Mouse (Mus musculus) lung, embryonic 14.5 days (tissue): ENCODE measurements around the gene Eif5b. TPM values are rescaled to one million over a fixed set of nuclear protein-coding genes. Genes with fewer than 3 reads are reported as not detected.

Experiments used
- ATAC-seq: fragments of 200-750 bp; cut with Nextera tagmentation; 2 replicates; pipeline ENCODE4 v1.8.0; 2017; ENCODE audit warnings: mild to moderate bottlenecking, moderate TSS enrichment, moderate library complexity; ENCODE audit not compliant: insufficient read depth
- DNase-seq: peaks from one replicate; pipeline ENCODE4 v3.0.0-alpha.2; 2015
- H3K27ac ChIP-seq: fragments of 300-500 bp; sonication (generic); 2 replicates; pipeline ENCODE4 v1.5.1; 2014; ENCODE audit warnings: low read depth, mild to moderate bottlenecking, moderate library complexity
- H3K27me3 ChIP-seq: fragments of 300-500 bp; sonication (generic); 2 replicates; pipeline ENCODE4 v1.6.1; 2014; ENCODE audit warnings: low read length, control low read depth; ENCODE audit not compliant: insufficient read depth
- H3K36me3 ChIP-seq: fragments of 300-500 bp; sonication (generic); 2 replicates; pipeline ENCODE4 v1.6.1; 2014; ENCODE audit warnings: control low read depth; ENCODE audit not compliant: insufficient read depth
- H3K4me1 ChIP-seq: fragments of 300-500 bp; sonication (generic); 2 replicates; pipeline ENCODE4 v1.6.1; 2014; ENCODE audit warnings: antibody characterized with exemption, control low read depth; ENCODE audit not compliant: insufficient read depth
- H3K4me2 ChIP-seq: fragments of 300-500 bp; sonication (generic); 2 replicates; pipeline ENCODE4 v1.6.1; 2014; ENCODE audit warnings: mild to moderate bottlenecking
- H3K4me3 ChIP-seq: fragments of 300-500 bp; sonication (generic); 2 replicates; pipeline ENCODE4 v1.5.1; 2014; ENCODE audit warnings: low read depth, low read length
- H3K9ac ChIP-seq: fragments of 300-500 bp; sonication (generic); 2 replicates; pipeline ENCODE4 v1.6.1; 2014
- H3K9me3 ChIP-seq: fragments of 300-500 bp; sonication (generic); 2 replicates; pipeline ENCODE4 v1.6.1; 2016; ENCODE audit warnings: low read depth, low read length, control low read depth
- CTCF ChIP-seq: IDR thresholded peaks from 2 replicates; pipeline ENCODE4 v1.5.1; 2016; ENCODE audit warnings: antibody characterized with exemption, low read depth
- WGBS: fragments of 180-500 bp; shearing (Covaris S2); extraction: QIAGEN DNeasy Blood & Tissue Kit; methylation state at CpG from one replicate; pipeline ENCODE4 v1.1.7; 2014; 5-methylcytosine and 5-hydroxymethylcytosine counted together
- polyA plus RNA-seq: library from polyadenylated mRNA; unstranded; fragments of >200 nt; fragmentation: Nextera tagmentation; extraction: Ambion mirVana; gene quantifications from 2 replicates; pipeline ENCODE4 v1.2.1, GENCODE M21; 2014

The Eif5b gene
- polyA plus RNA-seq, 1 experiment from 2014 or later, result 25.8 TPM

GRCm38 (mm10) chr1:37987856-37988255 is 10.0 kb upstream of the Eif5b start:
- TF ChIP-seq CTCF, result no peak
- Histone ChIP-seq H3K4me2 (no peak overlapping the region), H3K36me3 (peaks cover 70% of the 10 kb centered on the region), H3K4me3 (no peak overlapping the region), H3K27ac (no peak overlapping the region), H3K9ac (no peak overlapping the region), H3K9me3 (no peaks in the 10 kb centered on the region), H3K4me1 (no peaks in the 10 kb centered on the region), H3K27me3 (no peaks in the 10 kb centered on the region)
- DNase-seq, result no peak
- no peak for ATAC-seq
- 66% methylated on average over 5 of the region's 5 CpGs for WGBS

- no peak for ATAC-seq
- WGBS, result 43% methylated on average over 3 of the region's 3 CpGs
- Histone ChIP-seq H3K9ac (peak overlapping the region; percentile 92), H3K4me1 (peaks cover 5% of the 10 kb centered on the region), H3K27me3 (no peaks in the 10 kb centered on the region), H3K27ac (peak overlapping the region; percentile 91; the same call in 1 of the 2 replicates), H3K4me2 (peak overlapping the region; percentile 94), H3K9me3 (no peaks in the 10 kb centered on the region), H3K36me3 (peaks cover 41% of the 10 kb centered on the region), H3K4me3 (peak overlapping the region; percentile 94)
- no peak for DNase-seq
- TF ChIP-seq CTCF, result no peak
Measured at GRCm38 (mm10) chr1:37996226-37996625, 1.6 kb upstream of the Eif5b start.

GRCm38 (mm10) chr1:37996877-37997484 is 829 bp upstream of the Eif5b start:
- Histone ChIP-seq H3K4me3 (peak overlapping the region; percentile 94), H3K4me2 (peak overlapping the region; percentile 94), H3K27me3 (no peaks in the 10 kb centered on the region), H3K4me1 (peaks cover 5% of the 10 kb centered on the region), H3K36me3 (peaks cover 33% of the 10 kb centered on the region), H3K9ac (peak overlapping the region; percentile 92), H3K9me3 (no peaks in the 10 kb centered on the region), H3K27ac (peak overlapping the region; percentile 92)
- ATAC-seq (peak; percentile 95), DNase-seq (peak; percentile 100)
- WGBS, result under 1% methylated on average over 42 of the region's 42 CpGs
- no peak for TF ChIP-seq CTCF

- Histone ChIP-seq H3K4me3 (peak overlapping the region; percentile 94), H3K4me2 (peak overlapping the region; percentile 94), H3K27me3 (no peaks in the 10 kb centered on the region), H3K9ac (peak overlapping the region; percentile 92), H3K4me1 (peaks cover 5% of the 10 kb centered on the region), H3K9me3 (no peaks in the 10 kb centered on the region), H3K36me3 (peaks cover 19% of the 10 kb centered on the region), H3K27ac (peak overlapping the region; percentile 92)
- no peak for TF ChIP-seq CTCF
- DNase-seq, result peak; percentile 30
- 3% methylated on average over 44 of the region's 47 CpGs for WGBS
- peak; percentile 39 for ATAC-seq
Measured at GRCm38 (mm10) chr1:37998371-37999199, 775 bp downstream of the Eif5b start.

- ATAC-seq (no peak), DNase-seq (no peak)
- H3K27ac ChIP-seq, result no peak overlapping the region
- H3K4me1 ChIP-seq, result peaks cover 5% of the 10 kb centered on the region
- peak overlapping the region; percentile 94 for H3K4me3 ChIP-seq
- peaks cover 10% of the 10 kb centered on the region for H3K36me3 ChIP-seq
- H3K4me2 ChIP-seq, result peak overlapping the region; percentile 94
- WGBS, result 60% methylated on average over 3 of the region's 3 CpGs
- H3K9me3 ChIP-seq, result no peaks in the 10 kb centered on the region
- H3K9ac ChIP-seq, result no peak overlapping the region
- TF ChIP-seq CTCF, result no peak
- H3K27me3 ChIP-seq, result no peaks in the 10 kb centered on the region
Measured at GRCm38 (mm10) chr1:37999552-37999951, 1.7 kb downstream of the Eif5b start.

GRCm38 (mm10) chr1:38000844-38001243 is 3.0 kb downstream of the Eif5b start:
- ATAC-seq (no peak), DNase-seq (no peak)
- H3K27me3 ChIP-seq, result no peaks in the 10 kb centered on the region
- WGBS, result 92% methylated on average over 8 of the region's 8 CpGs
- H3K4me3 ChIP-seq, result no peak overlapping the region
- H3K4me1 ChIP-seq, result peaks cover 5% of the 10 kb centered on the region
- TF ChIP-seq CTCF, result no peak
- no peak overlapping the region for H3K9ac ChIP-seq
- no peaks in the 10 kb centered on the region for H3K36me3 ChIP-seq
- no peak overlapping the region for H3K4me2 ChIP-seq
- no peaks in the 10 kb centered on the region for H3K9me3 ChIP-seq
- H3K27ac ChIP-seq, result no peak overlapping the region

GRCm38 (mm10) chr1:38001956-38002355 is 4.1 kb downstream of the Eif5b start:
- H3K4me3 ChIP-seq, result no peak overlapping the region
- DNase-seq (no peak), ATAC-seq (no peak)
- no peak overlapping the region for H3K9ac ChIP-seq
- H3K4me2 ChIP-seq, result no peak overlapping the region
- H3K27me3 ChIP-seq, result no peaks in the 10 kb centered on the region
- no peak overlapping the region for H3K27ac ChIP-seq
- H3K9me3 ChIP-seq, result no peaks in the 10 kb centered on the region
- H3K4me1 ChIP-seq, result peaks cover 5% of the 10 kb centered on the region
- WGBS, result 96% methylated on average over 9 of the region's 9 CpGs
- no peak for TF ChIP-seq CTCF
- no peaks in the 10 kb centered on the region for H3K36me3 ChIP-seq
